Mouse (Mus musculus): ENCODE data around the gene Rgs6. TPM values are rescaled to one million over a fixed set of nuclear protein-coding genes. Genes with fewer than 3 reads are reported as not detected.

The Rgs6 gene
- polyA plus RNA-seq, 1 experiment, result 8.0 TPM

DNA sequence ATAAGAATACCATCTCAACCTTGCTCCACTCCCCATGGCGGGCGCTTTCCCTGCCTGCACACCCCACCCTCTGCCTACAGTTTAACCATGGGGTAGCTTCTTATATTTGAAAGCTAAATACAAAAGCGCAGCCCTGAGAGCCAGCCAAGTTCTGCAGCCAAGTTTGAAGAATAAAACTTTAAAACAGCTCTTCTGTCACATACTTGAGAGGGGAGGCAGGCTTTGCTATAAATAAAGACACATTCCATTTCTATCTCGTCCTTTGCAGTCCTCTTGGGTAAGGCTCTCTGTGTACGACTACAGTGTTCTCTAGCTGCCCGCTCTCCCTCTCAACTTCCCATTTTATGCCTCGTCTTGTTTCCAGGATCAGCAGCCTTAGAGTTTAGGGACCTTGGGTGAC, 76.5 kb downstream of the Rgs6 start:
- DNase-seq (ENCODE audit: low read depth), result peak; percentile 34
- TF ChIP-seq CTCF (IDR thresholded peaks at IDR 0.05; ENCODE audit: borderline replicate concordance, extremely low read depth, insufficient read depth, insufficient read length), result no peak
- TF ChIP-seq POLR2A (IDR thresholded peaks at IDR 0.05; ENCODE audit: borderline replicate concordance, extremely low read depth, insufficient read depth, insufficient read length, poor library complexity, severe bottlenecking), result no peak

DNA sequence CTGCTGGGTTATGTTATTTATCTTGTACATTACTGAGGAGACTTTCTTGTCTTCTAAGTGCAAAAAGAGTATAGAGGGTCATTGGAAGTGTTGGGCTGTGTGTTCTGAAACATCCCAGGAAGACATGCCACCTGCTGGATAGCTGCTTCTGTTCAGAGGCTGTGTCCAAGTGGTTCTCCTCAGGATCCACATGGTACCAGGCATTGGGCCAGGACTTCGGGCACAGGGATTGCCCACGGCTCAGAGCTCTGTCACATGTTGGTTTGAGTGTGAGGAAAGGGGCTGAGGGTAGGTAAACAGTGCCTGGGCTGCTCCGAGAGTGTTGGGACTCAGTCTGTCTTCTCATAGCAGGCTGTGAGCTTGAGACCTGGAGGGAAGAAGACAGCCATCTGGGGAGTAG, 79.3 kb downstream of the Rgs6 start:
- no peak for DNase-seq (ENCODE audit: low read depth)
- no peak for TF ChIP-seq CTCF (IDR thresholded peaks at IDR 0.05; ENCODE audit: borderline replicate concordance, extremely low read depth, insufficient read depth, insufficient read length)
- TF ChIP-seq POLR2A (IDR thresholded peaks at IDR 0.05; ENCODE audit: borderline replicate concordance, extremely low read depth, insufficient read depth, insufficient read length, poor library complexity, severe bottlenecking), result no peak

DNA sequence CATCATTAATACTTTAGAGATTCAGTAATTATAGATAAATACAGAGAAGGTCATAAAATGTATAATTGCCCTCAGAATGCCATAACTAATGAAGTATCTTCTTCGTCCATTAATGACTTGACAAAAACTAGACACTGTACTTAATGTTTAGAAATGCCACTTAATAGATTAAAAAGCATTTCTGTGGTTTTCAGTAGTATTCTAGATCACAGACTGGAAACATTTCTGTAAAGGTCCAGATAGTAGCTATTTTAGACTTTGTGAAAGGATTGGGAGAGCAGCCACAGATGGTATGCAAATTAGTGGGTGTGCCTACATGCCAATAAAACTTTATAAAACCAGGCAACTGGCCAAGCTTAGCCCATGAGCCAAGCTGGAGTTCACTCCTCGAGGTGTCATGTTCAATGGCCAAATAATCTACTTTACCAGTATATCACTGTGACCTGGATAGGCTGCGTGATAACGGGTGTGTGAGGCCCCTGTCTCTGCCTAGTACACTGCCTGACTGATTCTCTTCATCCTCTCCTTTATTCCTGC, 82.2 kb downstream of the Rgs6 start:
- peak; percentile 73 for DNase-seq (ENCODE audit: low read depth)
- TF ChIP-seq CTCF (IDR thresholded peaks at IDR 0.05; ENCODE audit: borderline replicate concordance, extremely low read depth, insufficient read depth, insufficient read length) (no peak), POLR2A (IDR thresholded peaks at IDR 0.05; ENCODE audit: borderline replicate concordance, extremely low read depth, insufficient read depth, insufficient read length, poor library complexity, severe bottlenecking) (no peak)

DNA sequence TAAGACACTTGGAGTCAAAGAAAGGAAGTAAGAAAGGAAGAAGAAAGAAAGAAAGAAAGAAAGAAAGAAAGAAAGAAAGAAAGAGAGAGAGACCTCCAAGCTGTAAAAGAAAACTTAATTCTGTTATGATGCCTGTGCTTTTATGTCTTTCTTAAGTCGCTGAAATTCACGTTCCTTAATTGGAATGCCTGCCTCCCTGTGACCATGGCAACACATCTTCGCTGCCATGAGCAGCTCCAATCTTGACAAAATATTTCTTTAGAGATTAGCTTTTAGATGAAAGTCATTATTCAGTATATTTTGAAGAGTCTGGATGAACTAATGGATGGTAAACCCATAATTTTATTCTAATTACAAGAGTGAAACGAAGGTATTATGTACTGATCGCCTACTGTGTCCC, 83.5 kb downstream of the Rgs6 start:
- TF ChIP-seq CTCF (IDR thresholded peaks at IDR 0.05; ENCODE audit: borderline replicate concordance, extremely low read depth, insufficient read depth, insufficient read length) (no peak), POLR2A (IDR thresholded peaks at IDR 0.05; ENCODE audit: borderline replicate concordance, extremely low read depth, insufficient read depth, insufficient read length, poor library complexity, severe bottlenecking) (no peak)
- DNase-seq (ENCODE audit: low read depth), result peak; percentile 57

DNA sequence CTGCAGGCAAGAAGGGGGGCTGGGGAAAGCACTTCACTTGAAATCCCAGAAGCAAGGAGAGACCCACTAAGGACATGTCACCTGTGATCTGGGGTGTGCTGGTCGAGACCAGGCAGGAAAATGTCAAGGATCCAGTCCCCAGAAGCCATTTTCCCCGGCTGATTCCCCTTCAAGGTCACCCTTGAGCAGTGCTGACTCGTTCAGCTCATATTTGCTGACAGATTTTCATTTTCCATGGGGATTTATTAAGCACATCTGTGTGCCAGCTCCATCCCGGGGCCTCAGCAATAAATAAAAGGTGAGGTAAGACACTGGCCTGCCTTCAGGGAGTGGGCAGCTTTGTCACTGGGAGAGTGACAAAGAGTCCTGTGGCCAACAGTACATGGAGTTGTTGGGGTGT, 87.0 kb downstream of the Rgs6 start:
- TF ChIP-seq CTCF (IDR thresholded peaks at IDR 0.05; ENCODE audit: borderline replicate concordance, extremely low read depth, insufficient read depth, insufficient read length) (no peak), POLR2A (IDR thresholded peaks at IDR 0.05; ENCODE audit: borderline replicate concordance, extremely low read depth, insufficient read depth, insufficient read length, poor library complexity, severe bottlenecking) (no peak)
- DNase-seq (ENCODE audit: low read depth), result no peak

DNA sequence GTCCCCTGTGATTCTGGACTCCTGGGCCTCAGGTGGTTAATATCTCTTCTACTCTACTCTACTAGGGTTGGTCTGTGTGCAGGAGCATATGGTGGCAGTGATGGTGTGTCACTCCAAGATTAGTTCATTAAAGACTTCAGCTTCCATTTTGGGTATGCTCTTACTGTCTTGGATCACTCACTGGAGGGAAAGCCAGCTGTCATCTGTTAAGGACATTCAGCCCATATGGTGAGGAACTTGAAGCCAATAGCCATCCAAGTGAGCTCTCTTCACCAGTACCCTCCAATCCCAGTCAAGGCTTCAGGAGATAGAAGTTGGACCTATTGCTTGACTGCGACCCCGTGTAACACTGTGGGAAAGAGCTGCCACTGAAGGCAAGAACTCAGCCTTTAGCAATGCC, 98.9 kb downstream of the Rgs6 start:
- TF ChIP-seq POLR2A (IDR thresholded peaks at IDR 0.05; ENCODE audit: borderline replicate concordance, extremely low read depth, insufficient read depth, insufficient read length, poor library complexity, severe bottlenecking), result no peak
- TF ChIP-seq CTCF (IDR thresholded peaks at IDR 0.05; ENCODE audit: borderline replicate concordance, extremely low read depth, insufficient read depth, insufficient read length), result no peak
- DNase-seq (ENCODE audit: low read depth), result no peak

DNA sequence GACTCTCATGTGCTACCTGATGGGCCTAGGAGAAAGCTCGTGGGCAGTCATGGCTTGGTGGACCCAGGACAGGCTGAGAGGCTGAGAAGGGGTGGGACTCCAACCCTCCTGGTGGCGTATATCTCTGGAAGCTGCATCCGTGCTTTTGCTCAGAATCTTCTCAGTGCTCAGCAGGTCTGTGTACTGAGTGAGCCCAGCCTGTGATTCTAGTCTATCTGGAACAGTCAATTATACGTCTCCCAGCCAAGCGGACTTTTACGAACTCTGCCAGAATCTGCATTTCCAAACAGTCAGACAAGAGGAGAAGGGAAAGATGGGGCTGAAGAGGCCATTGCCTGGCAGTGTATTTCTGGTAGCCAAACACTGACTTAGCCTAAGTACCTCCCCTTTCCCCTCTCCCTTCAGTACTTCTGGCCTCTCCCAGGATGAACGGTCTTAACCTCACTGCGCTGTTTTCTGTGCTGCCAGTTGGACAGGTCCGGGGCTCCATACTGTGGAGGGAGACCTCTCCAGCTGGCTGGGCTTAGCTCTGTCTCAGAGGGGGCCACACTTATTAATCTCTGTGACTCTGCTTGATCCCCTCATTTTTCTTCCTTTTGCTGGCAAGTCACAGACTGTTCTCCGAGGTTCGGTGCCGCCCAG, 110.9 kb downstream of the Rgs6 start:
- TF ChIP-seq CTCF (IDR thresholded peaks at IDR 0.05; ENCODE audit: borderline replicate concordance, extremely low read depth, insufficient read depth, insufficient read length) (no peak), POLR2A (IDR thresholded peaks at IDR 0.05; ENCODE audit: borderline replicate concordance, extremely low read depth, insufficient read depth, insufficient read length, poor library complexity, severe bottlenecking) (no peak)
- DNase-seq (ENCODE audit: low read depth), result no peak

DNA sequence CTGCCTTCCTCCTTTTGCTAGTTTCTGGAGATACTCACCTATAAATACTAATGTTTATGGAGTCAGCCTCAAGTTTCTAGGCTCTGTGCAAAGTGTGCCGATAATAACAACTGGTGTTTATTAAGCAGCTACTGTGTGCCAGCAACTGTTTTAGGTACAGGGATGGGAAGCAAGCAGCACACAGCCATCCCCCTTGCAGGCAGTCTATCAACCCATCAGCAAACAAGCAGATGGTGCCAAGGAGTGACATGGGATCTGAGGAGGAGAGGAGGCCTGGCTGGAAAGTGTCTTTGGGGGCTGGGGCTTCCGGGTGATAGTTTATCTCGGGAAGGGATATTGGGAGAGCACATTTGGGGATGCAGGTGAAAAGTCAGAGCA, 111.4 kb downstream of the Rgs6 start:
- peak; percentile 69 for DNase-seq (ENCODE audit: low read depth)
- TF ChIP-seq POLR2A (IDR thresholded peaks at IDR 0.05; ENCODE audit: borderline replicate concordance, extremely low read depth, insufficient read depth, insufficient read length, poor library complexity, severe bottlenecking) (no peak), CTCF (IDR thresholded peaks at IDR 0.05; ENCODE audit: borderline replicate concordance, extremely low read depth, insufficient read depth, insufficient read length) (no peak)

DNA sequence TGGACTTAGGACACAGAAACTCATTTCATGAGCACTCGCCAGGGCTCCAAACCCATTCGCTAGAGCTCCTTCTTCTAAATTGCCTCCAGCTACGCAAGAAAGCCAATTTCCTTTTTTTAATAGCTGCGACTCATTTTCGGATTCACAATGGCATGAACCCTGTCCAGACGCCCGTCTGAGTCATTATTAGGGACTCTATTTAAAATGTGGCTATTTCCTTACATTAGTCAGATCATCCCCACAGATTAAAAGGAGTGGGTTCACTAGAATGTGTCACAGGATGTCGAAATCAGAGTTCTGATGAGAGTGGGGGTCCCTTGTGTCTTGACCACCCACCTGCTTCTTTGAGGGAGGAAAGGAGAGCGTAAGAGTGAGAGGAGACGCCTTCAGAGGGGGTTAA, 112.1 kb downstream of the Rgs6 start:
- TF ChIP-seq CTCF (IDR thresholded peaks at IDR 0.05; ENCODE audit: borderline replicate concordance, extremely low read depth, insufficient read depth, insufficient read length), result no peak
- no peak for TF ChIP-seq POLR2A (IDR thresholded peaks at IDR 0.05; ENCODE audit: borderline replicate concordance, extremely low read depth, insufficient read depth, insufficient read length, poor library complexity, severe bottlenecking)

DNA sequence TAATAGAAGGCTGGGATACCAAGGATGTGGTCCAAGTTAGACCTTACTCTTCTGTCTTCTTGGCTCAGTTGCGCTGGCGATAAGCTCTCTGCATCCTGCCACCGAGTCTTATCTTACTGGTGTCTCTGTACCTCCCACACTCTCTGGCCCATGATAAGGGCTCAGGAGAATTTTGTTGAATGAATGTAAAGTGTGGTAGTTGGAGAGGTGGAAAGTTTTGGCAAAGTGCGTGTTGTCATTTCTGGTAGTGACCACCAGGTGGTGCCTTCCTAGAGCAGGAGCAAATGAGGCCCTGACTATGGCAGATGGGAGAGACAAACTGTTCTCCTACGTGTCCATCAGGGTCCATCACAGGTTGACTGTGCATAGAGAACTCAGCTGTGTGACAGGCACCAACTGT, 112.7 kb downstream of the Rgs6 start:
- DNase-seq (ENCODE audit: low read depth), result peak; percentile 56
- TF ChIP-seq POLR2A (IDR thresholded peaks at IDR 0.05; ENCODE audit: borderline replicate concordance, extremely low read depth, insufficient read depth, insufficient read length, poor library complexity, severe bottlenecking), result no peak
- TF ChIP-seq CTCF (IDR thresholded peaks at IDR 0.05; ENCODE audit: borderline replicate concordance, extremely low read depth, insufficient read depth, insufficient read length), result peak; percentile 57; the same call in 1 of the 2 replicates

More for the DNA sequence above, 112.1 kb downstream of the Rgs6 start:
- no peak for DNase-seq (ENCODE audit: low read depth)

DNA sequence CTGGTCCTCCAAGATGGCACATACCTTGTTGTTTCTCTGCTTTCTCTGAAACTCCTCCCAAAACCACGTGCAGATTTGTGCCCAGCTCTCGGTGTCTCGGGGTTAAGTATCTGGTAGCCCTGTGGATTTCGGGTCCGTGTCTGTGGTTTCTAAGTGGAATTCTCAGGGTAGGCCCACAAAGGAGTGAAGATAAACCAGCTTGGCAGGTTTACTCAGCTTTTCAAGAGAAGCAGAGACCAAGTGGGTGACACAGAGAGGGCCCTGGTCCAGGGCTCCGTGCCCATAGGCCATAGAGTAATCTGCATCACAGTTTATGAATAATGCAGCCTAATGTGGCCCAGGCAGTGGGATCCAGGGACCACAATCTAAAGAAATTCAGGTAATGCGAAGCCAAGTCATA, 113.3 kb downstream of the Rgs6 start:
- TF ChIP-seq CTCF (IDR thresholded peaks at IDR 0.05; ENCODE audit: borderline replicate concordance, extremely low read depth, insufficient read depth, insufficient read length), result no peak
- no peak for TF ChIP-seq POLR2A (IDR thresholded peaks at IDR 0.05; ENCODE audit: borderline replicate concordance, extremely low read depth, insufficient read depth, insufficient read length, poor library complexity, severe bottlenecking)
- no peak for DNase-seq (ENCODE audit: low read depth)

DNA sequence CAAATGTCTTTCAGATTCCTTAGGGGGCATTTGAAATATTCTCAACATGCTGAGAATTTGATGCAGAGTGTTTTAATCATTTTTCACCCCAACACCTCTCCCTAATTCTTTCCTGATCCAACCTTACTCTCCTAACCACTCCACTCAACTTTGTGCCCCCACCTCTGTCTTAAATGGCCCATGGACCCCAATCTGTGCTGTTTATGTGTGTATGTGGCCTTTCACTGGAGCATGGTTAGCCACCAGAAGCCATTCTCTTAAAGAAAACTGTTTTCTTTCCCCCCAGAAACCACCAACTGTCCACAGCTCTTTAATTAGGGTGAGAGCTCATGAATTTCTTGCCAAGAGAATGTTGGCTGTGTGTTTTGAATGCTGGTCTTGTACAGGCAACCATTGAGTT, 122.3 kb downstream of the Rgs6 start:
- DNase-seq (ENCODE audit: low read depth), result no peak
- TF ChIP-seq CTCF (IDR thresholded peaks at IDR 0.05; ENCODE audit: borderline replicate concordance, extremely low read depth, insufficient read depth, insufficient read length), result no peak
- TF ChIP-seq POLR2A (IDR thresholded peaks at IDR 0.05; ENCODE audit: borderline replicate concordance, extremely low read depth, insufficient read depth, insufficient read length, poor library complexity, severe bottlenecking), result no peak

Data from brain, embryonic 14.5 days (tissue).